Mouse (Mus musculus) cortical plate, adult 2 months (tissue): Measurements from ENCODE around the gene Slc29a4. TPM values are rescaled to one million over a fixed set of nuclear protein-coding genes. Genes with fewer than 3 reads are reported as not detected.

ENCODE experiments used
- H3K27ac ChIP-seq: fragments of 200-500 bp; 2 replicates; pipeline ENCODE4 v1.5.1; 2012; ENCODE audit warnings: low read length, control low read depth, inconsistent platforms; ENCODE audit not compliant: insufficient read depth
- H3K4me1 ChIP-seq: fragments of 200-500 bp; 2 replicates; pipeline ENCODE4 v1.6.1; 2011; ENCODE audit warnings: low read length; ENCODE audit not compliant: control insufficient read depth, insufficient read depth
- H3K4me3 ChIP-seq: fragments of 200-500 bp; 2 replicates; pipeline ENCODE4 v1.5.1; 2011; ENCODE audit warnings: mild to moderate bottlenecking, low read length, control low read depth; ENCODE audit not compliant: insufficient read depth
- CTCF ChIP-seq: fragments of 200-500 bp; IDR thresholded peaks from 2 replicates; pipeline ENCODE4 v1.5.1; 2011; ENCODE audit warnings: mild to moderate bottlenecking, control low read depth, low read length; ENCODE audit not compliant: insufficient read depth; ENCODE audit errors: extremely low read depth
- POLR2A ChIP-seq: fragments of 200-500 bp; IDR thresholded peaks from 2 replicates; pipeline ENCODE4 v1.6.1; 2011; ENCODE audit warnings: mild to moderate bottlenecking, low read length, control low read depth; ENCODE audit not compliant: insufficient read depth; ENCODE audit errors: extremely low read depth
- polyA plus RNA-seq: library from polyadenylated mRNA; depleted of rRNA; stranded (reverse); fragments of >200 nt; gene quantifications from 2 replicates; pipeline ENCODE4 v1.2.3, GENCODE M21; 2012

Gene Slc29a4
- polyA plus RNA-seq, 1 experiment = 7.9 TPM

GRCm38 (mm10) chr5:142694627-142695340, 2.5 kb downstream of the Slc29a4 start:
- Histone ChIP-seq H3K4me3 (no peak overlapping the region), H3K4me1 (peaks cover 5% of the 10 kb centered on the region), H3K27ac (no peak overlapping the region)
- TF ChIP-seq CTCF (no peak), POLR2A (no peak)

GRCm38 (mm10) chr5:142696258-142696657, 3.9 kb downstream of the Slc29a4 start:
- TF ChIP-seq POLR2A = no peak
- no peak for TF ChIP-seq CTCF
- no peak overlapping the region for H3K4me3 ChIP-seq
- H3K4me1 ChIP-seq = peaks cover 5% of the 10 kb centered on the region
- H3K27ac ChIP-seq = no peak overlapping the region

- no peak overlapping the region for H3K27ac ChIP-seq
- no peak for TF ChIP-seq POLR2A
- TF ChIP-seq CTCF = no peak
- no peak overlapping the region for H3K4me3 ChIP-seq
- H3K4me1 ChIP-seq = peaks cover 5% of the 10 kb centered on the region
These were observed 4.6 kb downstream of the Slc29a4 start for GRCm38 (mm10) chr5:142696865-142697264.

DNA sequence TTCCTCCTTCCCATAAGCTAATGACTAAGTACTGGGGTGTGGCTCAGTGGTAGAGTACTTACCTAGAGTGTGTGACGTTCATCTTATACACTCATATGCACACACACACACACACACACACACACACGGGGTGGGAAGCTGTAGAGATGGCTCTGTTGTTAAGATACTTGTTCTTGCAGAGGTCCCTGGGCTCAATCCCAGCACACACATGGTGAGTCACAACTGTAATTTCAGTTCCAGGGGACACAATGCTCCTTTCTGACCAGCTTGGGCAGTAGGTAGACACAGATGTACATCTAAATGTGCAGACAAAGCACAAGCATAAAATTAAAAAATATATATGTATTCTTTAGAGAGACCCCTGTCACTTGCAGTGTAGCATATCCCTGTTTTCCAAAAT, 5.4 kb downstream of the Slc29a4 start:
- Histone ChIP-seq H3K4me1 (peaks cover 3% of the 10 kb centered on the region), H3K27ac (no peak overlapping the region), H3K4me3 (no peak overlapping the region)
- TF ChIP-seq CTCF (no peak), POLR2A (no peak)

DNA sequence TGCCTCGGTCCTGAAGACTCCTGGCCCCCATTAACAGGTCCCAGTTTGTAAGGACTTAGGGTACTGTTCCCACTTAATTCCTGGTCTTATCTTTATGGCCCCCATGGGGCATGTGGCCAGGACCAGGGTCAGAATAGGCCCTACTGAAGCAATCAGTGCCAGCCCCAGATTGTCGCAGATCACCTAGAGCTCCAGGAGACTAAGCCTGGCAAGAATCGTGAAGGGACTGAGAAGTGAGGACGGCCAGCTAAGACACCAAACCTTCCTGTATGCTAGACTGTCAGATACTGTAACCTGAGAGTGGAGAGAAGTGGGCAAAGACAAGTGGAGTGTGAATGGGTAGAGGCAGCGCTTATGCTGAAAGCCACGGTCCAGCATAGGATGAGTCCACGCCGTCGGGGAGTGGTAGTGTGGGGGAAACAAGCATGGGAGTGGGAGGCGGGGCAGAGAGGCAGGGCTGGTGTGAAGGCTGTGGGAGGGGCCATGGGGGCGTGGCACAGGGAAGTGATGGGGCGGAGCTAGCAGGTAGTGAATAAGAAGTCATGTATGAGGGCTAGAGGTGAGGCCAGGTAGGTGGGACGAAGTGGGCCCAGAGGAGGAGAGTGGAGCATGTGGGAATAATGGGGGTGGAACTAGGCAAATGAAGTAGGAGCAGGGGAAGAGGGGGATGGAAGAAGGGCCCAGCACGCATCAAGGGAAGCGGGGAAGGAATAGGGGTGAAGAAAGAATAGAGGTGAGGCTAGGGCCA, 8.7 kb downstream of the Slc29a4 start:
- no peak for TF ChIP-seq POLR2A
- TF ChIP-seq CTCF = no peak
- Histone ChIP-seq H3K4me1 (peaks cover 3% of the 10 kb centered on the region), H3K27ac (no peak overlapping the region), H3K4me3 (no peak overlapping the region)

DNA sequence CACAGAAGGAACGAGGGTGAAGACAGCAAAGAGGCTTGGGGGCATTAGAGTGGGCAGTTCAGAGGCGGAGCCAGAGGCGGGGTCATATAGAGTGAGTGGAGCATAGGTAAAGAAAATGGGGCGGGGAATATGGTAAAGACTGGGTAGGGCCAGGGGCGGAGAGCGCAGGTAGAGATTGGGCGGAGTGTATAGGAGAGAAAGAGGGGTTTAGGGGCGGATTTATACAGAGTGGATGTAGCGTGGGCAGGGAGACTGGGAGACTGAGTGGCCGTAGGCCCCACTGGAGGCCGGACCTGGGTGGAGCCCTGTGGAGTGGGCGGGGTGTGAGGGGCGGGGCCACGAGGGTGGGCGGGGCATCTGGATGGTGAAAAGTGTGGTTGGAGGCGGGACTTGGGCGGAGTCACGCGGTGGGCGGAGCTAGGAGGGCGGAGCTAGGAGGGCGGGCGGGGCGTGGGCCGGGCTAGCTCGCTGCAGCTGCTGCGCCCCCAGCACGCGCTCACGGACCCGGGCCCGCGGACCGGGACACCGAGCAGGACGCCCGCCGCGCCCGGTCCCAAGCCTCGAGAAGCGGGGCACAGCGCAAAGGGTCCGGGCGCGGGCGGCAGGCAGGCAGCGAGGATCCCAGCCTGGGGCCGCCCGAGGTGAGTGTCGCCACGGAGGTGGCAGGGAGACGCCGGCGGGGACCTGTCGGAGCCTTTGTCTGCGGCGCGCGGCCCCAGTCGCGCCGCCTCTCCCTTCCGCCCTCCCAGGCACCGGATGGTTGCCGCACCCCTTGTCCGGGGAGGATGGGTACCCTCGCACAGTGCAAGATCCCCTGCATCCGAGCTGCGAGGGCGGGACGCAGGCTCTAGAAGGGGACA, 9.6 kb downstream of the Slc29a4 start:
- H3K4me3 ChIP-seq = peak overlapping the region; percentile 78

DNA sequence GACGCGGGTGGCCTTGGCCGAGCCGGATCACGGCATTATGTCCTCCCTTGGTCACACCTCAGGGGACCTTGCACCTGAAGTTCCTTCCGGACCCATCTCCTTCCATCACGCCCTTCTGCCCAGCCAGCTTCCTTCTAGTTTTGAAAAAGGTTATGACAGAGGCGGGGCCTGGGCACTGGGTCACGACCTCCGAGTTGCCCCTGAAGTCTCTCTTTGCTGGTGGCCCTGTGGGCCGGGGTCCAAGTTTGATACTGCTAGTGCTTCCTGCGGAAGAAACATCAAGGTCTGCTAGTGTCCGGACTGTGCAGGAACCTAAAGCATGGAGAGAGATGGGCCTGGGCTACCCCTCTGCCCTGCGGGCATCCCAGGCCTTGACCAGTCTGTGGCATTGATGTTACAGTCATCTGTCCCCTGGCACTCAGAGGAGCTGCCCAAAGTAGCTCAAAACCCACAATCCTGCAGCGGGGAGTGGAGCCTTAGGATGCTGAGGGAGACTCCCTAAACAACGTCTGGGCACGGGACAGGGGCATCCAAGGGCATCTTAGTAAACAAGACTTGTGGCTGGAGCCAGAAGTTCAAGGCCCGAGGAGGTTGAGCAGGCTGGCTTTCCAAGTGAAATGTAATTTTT, 10.3 kb downstream of the Slc29a4 start:
- TF ChIP-seq POLR2A (no peak), CTCF (no peak)
- peaks cover 3% of the 10 kb centered on the region for H3K4me1 ChIP-seq
- H3K4me3 ChIP-seq = peak overlapping the region; percentile 78
- no peak overlapping the region for H3K27ac ChIP-seq

More for the DNA sequence above, 9.6 kb downstream of the Slc29a4 start:
- H3K27ac ChIP-seq = no peak overlapping the region
- TF ChIP-seq CTCF (no peak), POLR2A (no peak)
- H3K4me1 ChIP-seq = peaks cover 3% of the 10 kb centered on the region

DNA sequence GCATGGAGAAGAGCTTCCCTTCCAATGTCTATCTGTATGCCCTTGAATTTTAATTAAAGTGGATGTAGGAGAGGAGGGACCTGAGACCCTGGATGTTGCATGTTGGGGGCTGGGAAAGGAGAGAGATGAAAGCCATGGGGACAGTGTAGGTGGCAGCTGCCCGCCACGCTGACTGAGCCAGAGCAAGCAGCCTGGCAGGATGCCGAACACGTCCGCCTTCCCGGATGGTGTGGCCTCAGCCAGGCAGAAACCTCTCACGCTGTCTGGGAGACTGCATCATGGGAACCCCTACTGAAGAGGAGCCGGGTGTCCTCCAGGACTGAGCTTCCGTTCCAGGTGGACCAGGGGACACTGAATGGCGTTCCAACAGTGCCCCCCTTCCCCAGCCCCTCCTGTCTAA, 11.3 kb downstream of the Slc29a4 start:
- Histone ChIP-seq H3K27ac (no peak overlapping the region), H3K4me3 (no peak overlapping the region), H3K4me1 (no peaks in the 10 kb centered on the region)
- TF ChIP-seq CTCF = no peak
- no peak for TF ChIP-seq POLR2A

DNA sequence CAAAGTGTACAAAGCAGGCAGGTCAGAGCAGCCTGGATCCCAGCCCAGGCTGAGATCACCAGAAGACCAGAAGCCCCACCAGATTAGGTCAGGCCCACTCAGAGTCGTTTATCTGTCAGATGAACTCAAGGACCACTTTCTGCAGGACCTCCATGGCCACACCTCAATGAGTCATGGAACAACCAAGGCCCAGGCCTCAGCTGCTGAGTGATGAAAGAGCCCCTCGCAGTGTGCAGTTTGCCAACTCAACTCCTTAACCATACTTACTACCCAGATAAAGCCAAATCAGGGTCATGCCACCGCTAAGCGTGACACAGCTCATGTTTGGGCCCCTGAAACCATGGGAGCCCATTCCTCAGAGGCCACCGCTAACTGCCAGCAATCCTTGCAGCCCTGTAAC, 15.4 kb downstream of the Slc29a4 start:
- Histone ChIP-seq H3K27ac (no peak overlapping the region), H3K4me1 (no peaks in the 10 kb centered on the region), H3K4me3 (no peak overlapping the region)
- TF ChIP-seq CTCF (no peak), POLR2A (no peak)
